Mouse (Mus musculus): ENCODE measurements around the gene Gipc3.

The Gipc3 gene

DNA sequence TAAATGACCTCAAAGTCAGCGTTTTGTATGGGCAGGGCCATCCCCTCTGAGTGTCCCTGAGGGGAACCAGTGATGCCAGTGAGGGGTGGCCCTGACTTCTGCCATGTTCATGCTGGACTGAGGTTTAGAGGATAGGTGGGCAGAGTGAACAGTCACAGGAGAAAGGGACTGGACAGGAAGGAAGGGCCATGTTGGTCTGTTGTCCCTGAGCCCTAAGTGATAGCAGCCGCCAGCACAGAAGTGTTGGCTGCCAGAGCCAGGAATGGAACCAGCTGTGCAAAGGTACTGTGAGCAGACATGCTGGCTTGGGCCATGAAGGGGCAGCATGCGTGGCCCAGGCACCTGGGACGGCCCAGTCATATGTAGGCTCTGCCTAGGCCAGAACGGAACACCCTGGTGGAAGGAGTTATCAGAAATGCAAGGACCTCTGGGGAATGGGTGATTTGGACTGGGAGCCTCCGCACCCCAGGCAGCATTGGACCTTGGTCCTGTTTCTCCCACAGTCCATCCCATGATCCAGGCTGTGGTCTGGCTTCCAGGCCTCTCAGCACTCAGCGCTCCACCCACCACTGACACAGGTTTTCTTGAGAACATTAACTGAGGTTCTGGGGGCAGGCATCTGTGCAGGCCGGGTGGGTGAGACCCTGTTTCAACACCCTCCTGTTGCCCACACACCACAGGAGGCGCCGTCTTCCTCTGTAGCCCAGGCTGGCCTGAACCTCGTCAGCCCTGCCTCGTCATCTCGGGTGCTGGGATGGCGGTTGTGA, 43.3 kb downstream of the Gipc3 start:
- no peak for DNase-seq (ENCODE audit: low spot score)

DNA sequence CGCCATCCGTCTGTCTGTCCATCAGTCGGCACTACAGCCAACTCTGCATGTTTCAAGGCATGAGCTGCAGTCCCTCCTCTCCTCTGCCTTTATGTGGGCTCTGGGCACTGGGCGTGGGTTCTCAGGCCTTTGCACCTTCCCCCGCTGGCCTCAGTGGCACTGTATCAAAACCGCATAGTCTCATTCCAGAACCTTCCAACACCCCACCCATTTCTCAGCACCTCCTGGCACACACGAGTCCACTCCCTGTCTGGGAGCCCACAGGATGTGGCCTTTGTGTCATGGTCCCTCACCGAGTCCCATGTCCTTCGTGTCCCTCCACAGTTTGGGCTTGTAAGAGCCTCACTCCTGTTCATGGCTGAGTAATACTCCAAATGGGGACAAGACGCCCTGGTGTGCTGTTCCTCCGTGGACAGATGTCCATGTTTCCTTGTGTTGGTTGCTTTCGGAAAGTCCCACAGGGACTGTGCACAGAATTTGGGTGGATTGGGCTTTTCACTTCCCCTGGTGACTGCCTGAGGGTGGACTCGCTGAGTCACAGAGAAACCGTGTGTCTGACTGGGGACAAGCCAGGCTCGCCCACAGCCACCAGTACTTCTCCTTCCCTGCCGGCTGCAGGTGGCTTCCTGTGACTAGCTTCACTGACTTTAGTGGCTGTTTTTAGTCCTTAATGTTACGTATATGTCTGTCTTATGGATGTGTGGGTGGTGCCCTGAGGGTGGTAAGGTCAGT, 44.5 kb downstream of the Gipc3 start:
- no peak for DNase-seq (ENCODE audit: low spot score)

DNA sequence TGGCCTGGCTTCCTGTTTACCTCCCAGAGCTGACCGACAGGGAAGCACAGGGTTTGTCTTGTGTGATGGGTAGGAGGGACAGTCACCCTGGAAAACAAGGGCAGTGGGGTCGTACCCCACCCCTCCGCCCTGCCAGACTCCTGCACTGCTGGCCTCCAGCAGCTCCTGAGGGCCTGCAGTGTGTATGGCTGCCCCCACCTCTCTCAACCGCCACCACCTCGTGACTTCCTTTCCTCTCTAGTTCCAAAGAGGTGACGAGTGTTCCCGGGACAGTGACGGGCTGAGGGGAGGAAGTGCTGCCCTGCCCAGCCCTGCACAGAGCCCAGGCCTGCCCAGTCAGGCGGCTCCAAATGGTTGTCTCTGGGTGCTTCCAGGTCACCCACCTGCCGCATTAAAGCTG, 45.2 kb downstream of the Gipc3 start:
- no peak for DNase-seq (ENCODE audit: low spot score)

DNA sequence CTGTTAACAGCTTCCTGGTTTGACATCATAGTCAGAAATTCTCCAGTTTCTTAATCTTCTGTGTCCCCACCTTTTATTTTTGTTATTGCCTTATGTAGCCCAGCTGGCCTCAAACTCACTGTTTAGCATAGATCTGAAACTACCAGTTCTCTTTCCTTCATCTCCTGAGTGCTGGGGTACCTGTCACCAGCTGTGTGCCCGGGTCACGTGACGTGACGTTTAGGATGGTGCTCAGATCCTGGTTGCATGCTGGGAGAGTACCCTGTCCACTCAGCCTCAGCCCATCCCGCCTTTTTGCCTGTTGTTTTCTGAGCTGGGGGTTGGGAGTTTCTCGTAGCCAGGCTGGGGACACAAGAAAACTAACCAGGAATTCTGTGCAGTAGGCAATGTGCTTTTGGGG, 45.8 kb downstream of the Gipc3 start:
- no peak for DNase-seq (ENCODE audit: low spot score)

DNA sequence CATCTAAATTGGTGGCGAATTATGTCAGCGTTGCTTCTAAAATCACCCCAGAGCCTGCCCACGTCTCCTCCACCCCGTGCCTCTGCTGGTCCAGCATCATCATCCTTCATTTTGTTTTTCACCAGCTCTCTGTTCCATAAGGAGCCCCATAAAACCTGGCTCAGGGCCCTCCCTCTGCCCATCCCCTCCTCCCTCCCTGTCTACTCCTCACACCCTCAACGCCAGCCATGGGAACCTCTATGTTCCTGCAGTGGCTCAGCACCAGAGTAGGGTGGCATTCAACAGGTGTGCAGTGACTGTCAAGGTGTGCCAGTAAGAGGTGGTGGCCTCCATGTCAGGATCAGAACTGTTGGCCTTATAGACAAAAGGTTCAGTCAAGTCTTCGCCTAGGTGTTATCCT, 47.9 kb downstream of the Gipc3 start:
- no peak for DNase-seq (ENCODE audit: low spot score)

DNA sequence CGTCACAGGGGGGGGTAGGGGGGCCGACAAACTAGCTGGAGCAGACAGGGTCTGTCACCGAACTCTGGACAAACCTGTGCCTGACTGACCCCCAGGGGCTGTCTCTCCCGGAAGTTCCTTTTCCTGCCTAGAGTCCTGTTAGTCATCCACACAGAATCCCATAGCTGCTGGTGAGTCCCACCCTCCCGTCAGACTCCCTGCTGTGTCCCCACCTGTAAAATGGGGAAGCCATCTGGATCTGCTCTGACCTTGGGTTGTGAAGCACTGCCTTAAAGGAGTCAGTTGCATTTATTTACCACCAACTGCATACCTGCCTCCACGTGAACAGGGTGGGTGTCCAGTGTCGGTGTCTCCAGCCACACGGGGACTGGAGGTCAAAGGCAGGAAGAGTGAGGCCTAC, 48.6 kb downstream of the Gipc3 start:
- no peak for DNase-seq (ENCODE audit: low spot score)

DNA sequence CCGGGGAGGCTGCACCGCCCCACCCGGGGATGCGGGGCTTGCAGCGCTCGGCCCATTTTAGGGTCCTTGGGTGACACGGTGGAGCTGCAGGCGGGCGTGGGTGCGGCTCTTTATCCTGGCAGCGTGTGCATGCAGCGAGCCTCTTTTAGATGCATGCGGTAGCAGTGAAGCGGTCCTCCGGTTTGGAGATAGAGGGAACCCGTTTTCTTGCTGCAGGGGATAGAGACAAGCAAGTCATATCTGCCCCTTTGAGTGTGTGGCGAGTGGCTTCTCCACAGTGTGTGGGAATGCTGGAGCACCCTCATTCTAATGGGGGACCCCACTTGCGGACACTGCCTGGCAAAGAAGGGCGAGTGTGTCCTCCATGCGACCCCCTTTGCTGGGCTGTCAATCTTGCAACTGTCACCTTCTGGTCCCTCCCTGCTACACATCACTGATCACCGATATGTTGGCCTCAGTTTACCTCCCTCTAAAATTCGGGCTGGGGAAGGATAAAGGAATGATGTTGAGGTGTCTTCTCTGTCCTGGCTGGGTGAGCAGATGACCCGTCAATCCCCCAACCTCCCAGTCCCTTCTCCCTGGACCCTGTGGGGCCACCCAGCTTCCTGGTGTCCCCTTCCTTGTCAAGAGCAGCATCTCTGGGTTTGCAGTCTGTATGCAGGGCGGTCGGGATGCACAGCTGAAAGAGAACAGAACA, 49.6 kb downstream of the Gipc3 start:
- DNase-seq (ENCODE audit: low spot score): no peak

DNA sequence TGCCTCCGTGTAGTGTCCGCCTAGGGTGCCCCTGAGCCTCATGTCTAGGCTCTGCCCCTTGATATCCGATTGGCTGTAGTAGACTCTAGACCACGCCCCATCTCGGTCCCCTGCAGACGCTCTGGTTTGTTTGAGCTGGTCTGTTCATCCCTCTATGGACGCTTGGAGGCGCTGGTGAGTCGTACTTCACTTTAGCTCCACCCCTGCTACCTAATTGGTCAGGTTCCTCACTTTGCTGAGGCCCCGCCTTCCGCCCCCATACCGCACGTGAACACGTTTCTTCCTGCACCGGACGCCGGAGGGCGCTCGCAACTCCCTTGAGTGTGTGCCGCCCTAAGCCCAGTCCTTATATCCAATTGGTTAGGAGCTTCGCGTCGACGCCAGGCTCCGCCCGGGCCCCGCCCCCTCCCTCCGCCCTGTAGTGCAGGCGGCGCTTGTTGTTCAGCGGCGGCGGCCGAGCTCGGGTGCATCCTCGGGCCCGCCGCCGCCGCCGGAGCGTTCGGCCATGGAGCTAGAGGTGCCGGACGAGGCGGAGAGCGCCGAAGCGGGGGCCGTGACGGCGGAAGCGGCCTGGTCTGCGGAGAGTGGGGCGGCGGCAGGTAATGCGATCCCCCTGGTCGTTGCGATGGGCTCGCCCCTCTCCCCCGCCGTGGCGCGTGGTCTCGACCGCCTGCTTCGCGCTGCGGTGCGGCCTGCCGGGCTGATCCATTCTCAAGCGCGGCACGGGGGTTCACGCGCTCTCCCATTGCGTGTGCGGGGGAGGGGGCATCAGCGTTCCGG, 50.3 kb downstream of the Gipc3 start, which contains the start of gene Pip5k1c:
Gene Pip5k1c, plus strand, starts transcription at position 410 of the 780 bp plus-strand sequence.
- DNase-seq (ENCODE audit: low spot score): peak; percentile 100

DNA sequence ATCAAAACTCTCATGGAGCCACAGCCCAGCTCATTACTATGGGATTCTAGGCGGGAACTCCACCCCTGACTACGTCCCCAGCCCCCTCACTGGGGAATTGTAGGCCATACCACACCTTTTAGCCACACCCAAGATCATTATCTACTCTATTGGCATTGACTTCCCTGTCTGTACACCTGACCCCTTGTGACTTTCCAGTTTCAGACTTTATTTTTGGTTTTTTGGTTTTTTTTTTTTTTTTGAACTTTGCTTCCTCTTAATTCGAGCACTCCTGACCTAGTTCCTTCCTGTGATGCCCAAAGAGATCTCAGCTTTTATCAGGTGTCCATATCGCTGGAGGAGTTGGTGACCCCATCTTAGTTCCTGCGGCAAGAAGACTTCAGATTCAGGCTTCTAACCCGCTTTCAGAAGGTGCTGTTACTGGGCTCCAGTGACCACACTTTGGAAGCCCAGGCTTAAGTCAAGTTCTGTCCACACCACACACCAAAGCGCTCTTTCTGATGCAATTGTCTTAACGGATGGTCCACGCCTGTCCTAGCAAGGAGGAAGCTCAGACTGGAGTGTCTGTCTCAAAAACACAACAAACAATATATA, 51.5 kb downstream of the Gipc3 start, which contains the start of gene Tjp3:
Gene Tjp3, minus strand, starts transcription at position 71 of the 594 bp plus-strand sequence.
- no peak for DNase-seq (ENCODE audit: low spot score)

DNA sequence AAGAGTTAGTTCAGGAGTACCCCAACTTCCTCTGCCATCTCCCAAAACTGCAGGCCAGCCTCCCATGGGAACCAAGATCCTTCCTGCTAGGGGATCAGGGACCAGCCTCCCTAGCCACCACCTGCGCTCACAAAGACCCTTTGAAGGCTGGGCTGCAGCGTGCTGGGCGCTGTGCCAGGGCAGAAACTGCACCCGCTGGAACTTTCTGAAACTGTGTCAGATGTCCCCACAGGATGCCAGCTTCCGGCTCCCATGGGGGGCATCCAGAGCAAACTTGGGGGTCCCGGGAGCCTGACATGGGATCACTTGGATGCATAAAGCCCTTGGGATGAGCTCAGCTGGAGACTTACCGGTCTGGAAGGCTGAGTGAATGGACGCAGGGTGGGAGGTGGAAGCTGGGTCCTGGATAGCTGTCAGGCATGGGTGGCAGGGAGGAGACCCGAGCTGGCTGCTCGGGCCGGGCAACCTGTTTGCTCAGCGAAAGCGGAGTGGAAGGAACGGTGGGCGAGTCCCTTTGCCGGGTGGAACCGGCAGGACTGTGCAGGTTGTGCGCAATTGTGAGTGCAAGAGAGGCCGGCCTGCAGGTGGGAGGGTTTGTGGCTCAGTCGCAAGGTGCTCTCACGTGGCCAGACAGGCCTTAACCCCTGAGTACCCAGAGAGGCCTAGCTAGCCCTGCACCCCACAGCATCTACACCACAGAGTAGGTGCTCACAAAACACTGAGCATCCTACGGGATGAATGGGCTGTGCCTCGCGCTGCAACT, 52.2 kb downstream of the Gipc3 start:
- DNase-seq (ENCODE audit: low spot score): no peak

DNA sequence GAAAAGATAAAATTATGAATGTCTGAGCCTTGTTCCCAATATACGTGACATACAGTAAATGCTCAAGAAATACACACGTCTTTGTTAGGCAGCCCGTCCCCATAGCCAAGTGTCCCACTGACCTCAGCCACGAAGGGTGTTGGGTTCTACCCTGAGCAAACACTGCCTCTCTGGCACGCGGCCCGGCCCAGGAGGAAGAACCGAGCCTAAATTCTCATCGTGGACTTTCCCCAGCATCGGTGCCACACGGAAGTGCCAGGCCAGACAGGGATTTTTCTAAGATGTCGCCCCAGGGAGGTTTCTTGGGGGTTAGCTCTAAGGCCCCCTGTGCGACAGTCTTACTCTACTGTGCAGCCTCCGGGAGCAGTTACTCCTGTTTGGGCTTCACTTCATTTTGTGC, 53.3 kb downstream of the Gipc3 start:
- no peak for DNase-seq (ENCODE audit: low spot score)

DNA sequence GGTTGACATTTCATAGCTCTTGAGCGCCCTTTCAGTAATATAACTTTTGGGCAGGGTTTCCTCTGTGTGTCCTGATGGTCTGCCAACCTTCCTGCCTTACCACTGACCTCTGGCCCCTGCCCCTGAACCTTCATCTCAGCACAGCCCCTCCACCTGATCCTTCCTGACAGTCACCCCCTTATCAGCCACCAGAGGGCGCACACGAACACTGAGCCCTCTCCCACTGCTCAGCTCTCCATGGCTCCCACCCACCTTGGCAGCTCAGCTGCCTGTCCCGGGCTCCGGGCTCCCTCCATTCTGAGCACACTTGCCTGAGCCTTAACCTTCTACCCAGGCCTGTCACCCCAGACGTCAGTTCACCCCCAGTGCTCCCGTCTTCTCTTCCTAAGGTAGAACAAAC, 53.8 kb downstream of the Gipc3 start:
- DNase-seq (ENCODE audit: low spot score): peak; percentile 74

DNA sequence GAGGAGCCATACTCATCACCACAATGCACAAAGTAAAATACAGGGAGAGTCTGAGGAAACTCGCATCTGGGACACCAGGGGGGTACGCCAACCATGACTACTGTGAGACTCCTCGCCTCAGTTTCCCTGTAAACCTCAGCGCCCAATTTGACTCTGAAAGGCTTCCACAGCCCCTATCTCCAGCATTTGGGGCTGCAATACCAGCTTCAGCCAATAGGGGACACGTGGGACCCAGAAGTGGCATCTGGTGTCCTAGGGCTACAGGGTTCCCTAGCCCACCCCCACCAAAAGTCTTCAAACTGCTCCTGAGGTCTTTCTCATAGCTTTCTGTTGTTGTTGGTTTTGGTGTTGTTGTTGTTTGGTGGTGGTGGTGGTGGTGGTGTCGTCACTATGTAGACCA, 54.5 kb downstream of the Gipc3 start:
- DNase-seq (ENCODE audit: low spot score): peak; percentile 46

DNA sequence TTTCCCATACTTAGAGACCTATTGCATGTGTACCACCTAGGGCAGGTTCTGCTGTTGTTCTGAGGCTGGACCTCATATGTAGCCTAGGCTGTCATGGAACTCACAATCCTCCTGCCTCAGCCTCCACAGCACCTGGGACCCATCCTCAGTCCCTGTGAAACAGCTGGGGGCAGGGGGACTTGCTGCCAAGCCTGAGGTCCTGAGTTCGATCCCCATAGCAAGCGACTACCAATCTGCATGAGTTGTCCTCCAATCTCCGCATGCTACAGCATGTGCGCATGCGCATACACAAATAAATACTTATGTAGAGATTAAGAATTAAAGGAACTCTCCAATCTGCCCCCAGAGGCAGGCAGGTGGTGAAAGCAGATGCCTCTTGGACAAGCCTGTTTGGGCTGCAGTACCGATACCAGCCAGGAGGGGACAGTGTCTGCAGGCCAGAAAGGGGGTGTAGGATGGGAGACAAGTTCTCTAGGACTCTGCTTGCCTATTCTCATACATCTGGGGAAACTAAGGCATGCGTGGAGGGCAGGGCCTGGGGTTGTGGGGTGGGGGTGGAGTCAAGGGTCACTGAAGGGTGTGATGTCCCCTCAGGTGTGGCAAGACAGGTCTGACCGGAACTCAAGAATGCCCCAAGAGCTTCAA, 55.4 kb downstream of the Gipc3 start:
- peak; percentile 66 for DNase-seq (ENCODE audit: low spot score)

DNA sequence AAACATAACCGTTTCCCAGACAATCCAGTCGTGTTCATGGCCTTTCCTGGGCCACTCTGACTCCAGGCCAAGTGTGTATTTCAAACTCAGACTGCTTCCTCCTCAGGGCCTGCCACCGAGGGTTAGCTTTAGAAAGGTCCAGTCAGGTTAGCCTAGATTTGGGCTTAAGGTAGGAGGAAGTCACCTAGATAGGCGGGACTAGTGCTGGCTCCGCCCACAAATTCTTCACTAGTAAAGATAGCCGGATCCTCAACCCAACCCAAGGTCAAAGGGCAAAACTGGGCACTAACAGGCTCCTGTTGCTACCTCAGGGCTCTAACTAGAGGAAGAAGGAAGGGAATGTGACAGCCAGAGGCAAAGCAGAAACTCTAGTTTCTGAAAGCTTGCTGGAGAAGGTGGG, 56.5 kb downstream of the Gipc3 start:
- no peak for DNase-seq (ENCODE audit: low spot score)

DNA sequence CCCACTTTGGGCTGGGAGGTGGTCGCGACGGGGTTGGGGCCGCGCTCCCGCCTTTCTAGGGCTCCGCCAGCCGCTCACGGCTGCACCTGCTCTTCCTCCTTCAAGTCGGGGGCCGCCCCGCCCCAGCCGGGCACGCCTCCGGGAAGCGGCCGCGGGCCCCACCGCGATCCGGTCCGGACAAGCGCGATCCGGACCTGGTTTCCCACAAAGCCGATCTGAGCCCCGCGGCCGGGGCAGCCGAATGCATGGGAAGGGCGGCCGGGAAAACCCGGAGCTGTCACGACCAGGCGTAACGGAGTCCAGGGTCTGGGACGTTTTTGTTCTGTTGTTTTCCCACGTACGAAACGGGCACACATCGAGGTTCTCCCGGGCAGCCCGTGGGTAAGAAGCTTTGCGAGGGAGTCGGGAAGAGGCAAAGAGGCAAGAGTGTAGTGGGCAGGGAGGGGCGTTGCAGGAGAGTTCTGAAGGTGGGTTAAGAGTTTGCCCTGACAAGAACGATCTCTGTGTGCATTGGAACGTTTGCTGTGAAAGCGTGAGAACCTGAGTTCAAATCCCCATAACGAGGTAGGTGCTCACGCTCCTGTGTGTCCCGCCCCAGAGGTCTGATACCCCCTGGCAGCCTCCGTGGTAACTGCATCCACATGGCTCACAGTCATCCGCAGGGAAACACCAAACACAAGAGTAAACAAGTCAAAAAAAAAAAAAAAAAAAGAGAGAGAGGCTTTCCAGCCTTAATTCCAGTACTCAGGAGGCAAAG, 57.2 kb downstream of the Gipc3 start:
- DNase-seq (ENCODE audit: low spot score): peak; percentile 96
